Mouse (Mus musculus): ENCODE data around the gene Sh3pxd2b. TPM values are rescaled to one million over a fixed set of nuclear protein-coding genes. Genes with fewer than 3 reads are reported as not detected.

Gene Sh3pxd2b
- polyA plus RNA-seq, 1 experiment from 2014 or later = 0.79 TPM

DNA sequence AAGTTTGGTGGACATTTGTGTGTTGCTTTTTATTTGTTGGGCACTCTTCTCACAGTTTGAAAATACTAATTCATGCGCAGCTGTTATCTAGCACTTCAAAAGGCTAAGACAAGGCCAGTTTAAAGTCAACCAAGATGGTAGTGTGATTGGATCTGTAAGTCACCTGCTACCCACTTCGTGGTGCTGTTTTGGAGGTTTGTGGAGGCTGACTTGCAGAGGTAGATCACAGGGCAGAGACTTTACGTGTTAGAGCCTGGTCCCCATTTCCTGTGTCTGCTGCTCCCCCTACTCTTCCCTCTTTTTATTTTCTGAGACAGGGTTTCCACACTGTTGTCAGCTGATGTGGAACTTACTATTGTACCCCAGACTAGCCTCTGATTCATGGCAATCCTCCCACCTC, 127.1 kb downstream of the Sh3pxd2b start:
- TF ChIP-seq EP300 (IDR thresholded peaks at IDR 0.05; ENCODE audit: low read depth) (no peak), CTCF (IDR thresholded peaks at IDR 0.05; ENCODE audit: low read depth) (no peak)
- Histone ChIP-seq H3K36me3 (replicated peaks; ENCODE audit: insufficient read depth, low read length) (no peaks in the 10 kb centered on the region), H3K4me2 (ENCODE audit: low read depth, low read length) (no peak overlapping the region), H3K4me1 (ENCODE audit: insufficient read depth) (no peaks in the 10 kb centered on the region), H3K4me3 (ENCODE audit: low read depth, low read length) (no peak overlapping the region), H3K27ac (ENCODE audit: low read depth) (no peak overlapping the region), H3K9me3 (ENCODE audit: low read length) (no peaks in the 10 kb centered on the region), H3K9ac (replicated peaks) (no peak overlapping the region), H3K27me3 (ENCODE audit: insufficient read depth, low read length) (no peaks in the 10 kb centered on the region)
- 73% methylated on average over 3 of the region's 3 CpGs for WGBS (ENCODE audit: insufficient replicate concordance)
- no peak for ATAC-seq
- DNase-seq = no peak

- TF ChIP-seq CTCF (IDR thresholded peaks at IDR 0.05; ENCODE audit: low read depth) = no peak
- TF ChIP-seq EP300 (IDR thresholded peaks at IDR 0.05; ENCODE audit: low read depth) = no peak
- DNase-seq = no peak
- Histone ChIP-seq H3K4me2 (ENCODE audit: low read depth, low read length) (no peak overlapping the region), H3K9me3 (ENCODE audit: low read length) (no peaks in the 10 kb centered on the region), H3K9ac (replicated peaks) (no peak overlapping the region), H3K36me3 (replicated peaks; ENCODE audit: insufficient read depth, low read length) (no peaks in the 10 kb centered on the region), H3K27me3 (ENCODE audit: insufficient read depth, low read length) (no peaks in the 10 kb centered on the region), H3K27ac (ENCODE audit: low read depth) (no peak overlapping the region), H3K4me3 (ENCODE audit: low read depth, low read length) (no peak overlapping the region), H3K4me1 (ENCODE audit: insufficient read depth) (no peaks in the 10 kb centered on the region)
- WGBS (ENCODE audit: insufficient replicate concordance) = 70% methylated on average over 5 of the region's 5 CpGs
- ATAC-seq = no peak
Measured at GRCm38 (mm10) chr11:32475487-32476236, 128.0 kb downstream of the Sh3pxd2b start.

Other genes with a start within 250 kb of the Sh3pxd2b start
- 0.05 TPM in 1 of 2 replicates, not detected in the other for gene Il9r, start 147.5 kb upstream of the Sh3pxd2b start, polyA plus RNA-seq (2015; fragmentation: Nextera tagmentation; extraction: Ambion mirVana)
- gene Snrnp25, start 142.4 kb upstream of the Sh3pxd2b start, polyA plus RNA-seq (2015; fragmentation: Nextera tagmentation; extraction: Ambion mirVana) = 30.1 and 32.9 TPM in 2 replicates
- 4.8 and 6.4 TPM in 2 replicates for gene Rhbdf1, start 125.5 kb upstream of the Sh3pxd2b start, polyA plus RNA-seq (2015; fragmentation: Nextera tagmentation; extraction: Ambion mirVana)
- gene Mpg, start 121.3 kb upstream of the Sh3pxd2b start, polyA plus RNA-seq (2015; fragmentation: Nextera tagmentation; extraction: Ambion mirVana) = 13.5 and 14.2 TPM in 2 replicates
- 22.8 and 26.2 TPM in 2 replicates for gene Nprl3, start 80.1 kb upstream of the Sh3pxd2b start, polyA plus RNA-seq (2015; fragmentation: Nextera tagmentation; extraction: Ambion mirVana)
- 5.6 and 6.3 TPM in 2 replicates for gene Hba-x, start 71.4 kb upstream of the Sh3pxd2b start, polyA plus RNA-seq (2015; fragmentation: Nextera tagmentation; extraction: Ambion mirVana)
- 32,136 and 32,798 TPM in 2 replicates for gene Hba-a1, start 64.3 kb upstream of the Sh3pxd2b start, polyA plus RNA-seq (2015; fragmentation: Nextera tagmentation; extraction: Ambion mirVana)
- gene Hbq1b, start 60.9 kb upstream of the Sh3pxd2b start, polyA plus RNA-seq (2015; fragmentation: Nextera tagmentation; extraction: Ambion mirVana) = 70.9 and 75.1 TPM in 2 replicates
- gene Hba-a2, start 51.3 kb upstream of the Sh3pxd2b start, polyA plus RNA-seq (2015; fragmentation: Nextera tagmentation; extraction: Ambion mirVana) = 64,656 and 66,091 TPM in 2 replicates
- gene Hbq1a, start 47.8 kb upstream of the Sh3pxd2b start, polyA plus RNA-seq (2015; fragmentation: Nextera tagmentation; extraction: Ambion mirVana) = 3.0 and 4.4 TPM in 2 replicates
- gene Ubtd2, start 107.5 kb downstream of the Sh3pxd2b start, polyA plus RNA-seq (2015; fragmentation: Nextera tagmentation; extraction: Ambion mirVana) = 3.1 and 3.2 TPM in 2 replicates
- 0.17 and 0.21 TPM in 2 replicates for gene Efcab9, start 184.3 kb downstream of the Sh3pxd2b start, polyA plus RNA-seq (2015; fragmentation: Nextera tagmentation; extraction: Ambion mirVana)
- gene Stk10, start 185.5 kb downstream of the Sh3pxd2b start, polyA plus RNA-seq (2015; fragmentation: Nextera tagmentation; extraction: Ambion mirVana) = 2.2 and 2.3 TPM in 2 replicates